Comparison of ENCODE assay signal across 9 mouse cellular contexts in the genomic region with DNA sequence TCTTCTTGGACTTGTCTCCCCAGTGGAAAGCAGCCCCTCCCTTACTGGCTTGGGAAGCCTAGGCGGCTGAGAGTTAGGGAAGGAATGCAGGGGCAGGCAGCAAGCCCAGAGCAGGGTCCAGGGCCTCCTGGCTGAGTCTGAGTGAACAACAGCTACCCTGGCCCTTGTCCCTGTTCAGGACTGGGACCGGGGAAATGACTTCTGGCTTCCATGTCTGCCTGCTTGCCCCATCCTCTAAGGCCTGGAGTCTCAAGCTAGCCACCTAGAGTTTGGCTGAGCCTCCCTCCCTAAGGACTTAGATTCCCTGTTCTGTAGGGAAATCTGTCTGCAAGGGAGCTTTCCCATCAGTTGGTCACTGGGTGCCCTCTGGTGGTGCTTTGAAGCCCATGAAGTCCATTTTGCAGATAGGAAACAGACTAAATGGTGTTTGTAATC. TPM values are rescaled to one million over a fixed set of nuclear protein-coding genes. Genes with fewer than 3 reads are reported as not detected.
A peak's percentile ranks its signal among the peaks of the same experiment; 100 is the strongest.
DNase-seq lines count a peak whose midpoint lies in the region; ATAC-seq and TF ChIP-seq lines count a peak whose summit lies in the region.
"Had no signal": no experiment of that assay in that cellular context is flagged by ENCODE, and none has a peak within 500 bp of the region (broad histone marks: within the 10 kb centered on the region; RNA-seq: fewer than 3 reads in every experiment).

No protein-coding gene starts in this region.

- no peaks in the 10 kb centered on the region for H3K9me3 ChIP-seq in forebrain, embryonic 14.5 days (replicated peaks; ENCODE audit: control insufficient read depth, low read length)
- H3K9me3 ChIP-seq in forebrain, embryonic 16.5 days (ENCODE audit: control insufficient read depth, low read length) = peaks cover 6% of the 10 kb centered on the region
- H3K9me3 ChIP-seq in stomach, postnatal 0 days (ENCODE audit: control insufficient read depth, low read length) = no peaks in the 10 kb centered on the region

- TF ChIP-seq CTCF in stomach, postnatal 0 days (IDR thresholded peaks at IDR 0.05; ENCODE audit: low read depth) = peak; percentile 97

- no peak overlapping the region for H3K4me2 ChIP-seq in forebrain, embryonic 14.5 days (ENCODE audit: low read length)
- no peak overlapping the region for H3K4me2 ChIP-seq in forebrain, embryonic 16.5 days (ENCODE audit: low read length)
- H3K4me2 ChIP-seq in stomach, postnatal 0 days (replicated peaks; ENCODE audit: low read depth) = peak overlapping the region; percentile 95

- 16% methylated on average over 2 of the region's 2 CpGs for WGBS in forebrain, embryonic 14.5 days
- 25% methylated on average over 2 of the region's 2 CpGs for WGBS in forebrain, embryonic 16.5 days
- WGBS in stomach, postnatal 0 days = 4% methylated on average over 2 of the region's 2 CpGs

- DNase-seq in forebrain, embryonic 14.5 days (ENCODE audit: low spot score) = peak; percentile 80
- peak; percentile 93 for DNase-seq in NIH3T3 (ENCODE audit: low read depth)
- DNase-seq in embryo, embryonic 11 days = peak; percentile 80
- DNase-seq in heart, postnatal 36 days = peak; percentile 76 to 78
- peak; percentile 65 to 80 for DNase-seq in layer of hippocampus, postnatal 14 days (ENCODE audit: low spot score in 2 of 2)
- peak; percentile 89 for DNase-seq in lung, postnatal 25 days (ENCODE audit: low spot score)
- peak; percentile 77 for DNase-seq in stomach, postnatal 0 days (ENCODE audit: low spot score)

- H3K36me3 ChIP-seq in forebrain, embryonic 14.5 days (ENCODE audit: control insufficient read depth, insufficient read depth, low read length) = peaks cover 6% of the 10 kb centered on the region
- 0 out of 2 replicates have a peak, but pooled peaks cover 4% of the 10 kb centered on the region for H3K36me3 ChIP-seq in forebrain, embryonic 16.5 days (ENCODE audit: control insufficient read depth, insufficient read depth)
- peaks cover 13% of the 10 kb centered on the region for H3K36me3 ChIP-seq in stomach, postnatal 0 days (ENCODE audit: control insufficient read depth, insufficient read depth, low read length)

- ATAC-seq in forebrain, embryonic 14.5 days = peak; percentile 38; the same call in 1 of the 2 replicates
- ATAC-seq in forebrain, embryonic 16.5 days = no peak; the same call in 1 of the 2 replicates
- no peak for ATAC-seq in stomach, postnatal 0 days (ENCODE audit: low FRiP score, low TSS enrichment)

- H3K27ac ChIP-seq in forebrain, embryonic 14.5 days (ENCODE audit: low read depth, low read length) = no peak overlapping the region
- H3K27ac ChIP-seq in forebrain, embryonic 16.5 days (ENCODE audit: low read length) = no peak overlapping the region
- peak overlapping the region; percentile 24; the same call in 1 of the 2 replicates for H3K27ac ChIP-seq in stomach, postnatal 0 days (replicated peaks)

- no peak overlapping the region for H3K9ac ChIP-seq in forebrain, embryonic 14.5 days (ENCODE audit: low read length)
- no peak overlapping the region for H3K9ac ChIP-seq in forebrain, embryonic 16.5 days (replicated peaks; ENCODE audit: low read depth, low read length)
- no peak overlapping the region; the same call in 1 of the 2 replicates for H3K9ac ChIP-seq in stomach, postnatal 0 days (ENCODE audit: low read length)

- peaks cover 8% of the 10 kb centered on the region; the same call in 1 of the 2 replicates for H3K27me3 ChIP-seq in forebrain, embryonic 14.5 days (replicated peaks; ENCODE audit: control insufficient read depth, insufficient read depth, low read length)
- H3K27me3 ChIP-seq in forebrain, embryonic 16.5 days (replicated peaks; ENCODE audit: control insufficient read depth, insufficient read depth, low read length) = peaks cover 14% of the 10 kb centered on the region
- H3K27me3 ChIP-seq in stomach, postnatal 0 days (ENCODE audit: control insufficient read depth, insufficient read depth, low read length) = no peaks in the 10 kb centered on the region

- H3K4me3 ChIP-seq in forebrain, embryonic 14.5 days (ENCODE audit: low read depth, low read length) = no peak overlapping the region
- no peak overlapping the region for H3K4me3 ChIP-seq in forebrain, embryonic 16.5 days (replicated peaks; ENCODE audit: low read length)
- no peak overlapping the region for H3K4me3 ChIP-seq in stomach, postnatal 0 days (ENCODE audit: low read depth, low read length)

- intact Hi-C loops in heart, postnatal 36 days (cut with DNase I) = loop anchor here (1.0 kb wide), 2 partner anchors 59 to 84 kb away; a partner anchor contains a TSS

- no peaks in the 10 kb centered on the region for H3K4me1 ChIP-seq in forebrain, embryonic 14.5 days (ENCODE audit: control insufficient read depth, insufficient read depth, low read length)
- H3K4me1 ChIP-seq in forebrain, embryonic 16.5 days (replicated peaks; ENCODE audit: control insufficient read depth, insufficient read depth, low read length) = peaks cover 8% of the 10 kb centered on the region
- H3K4me1 ChIP-seq in stomach, postnatal 0 days (replicated peaks; ENCODE audit: control insufficient read depth, insufficient read depth) = no peaks in the 10 kb centered on the region

- no peak for TF ChIP-seq EP300 in stomach, postnatal 0 days (optimal IDR thresholded peaks at IDR 0.05)

RNA-seq across cellular contexts. Expression of a gene that starts 1.3 kb away (rescaled TPM):
- 1.6 and 1.8 TPM in 2 replicates for polyA plus RNA-seq in forebrain, embryonic 14.5 days (2014; fragmentation: Nextera tagmentation; extraction: Ambion mirVana)
- 2.3 TPM in 2 replicates for polyA plus RNA-seq in forebrain, embryonic 16.5 days (2015; fragmentation: Nextera tagmentation; extraction: Ambion mirVana)
- total RNA-seq in heart, postnatal 36 days (2021) = 1 to 10 TPM; 5.2 to 5.5 TPM
- 1 to 10 TPM; 6.3 to 9.1 TPM for total RNA-seq in layer of hippocampus, postnatal 14 days (2021)
- polyA plus RNA-seq in stomach, postnatal 0 days (2015; fragmentation: Nextera tagmentation; extraction: Ambion mirVana) = 9.6 and 9.7 TPM in 2 replicates

RNA-seq across cellular contexts. Expression of a gene that starts 16.9 kb away (rescaled TPM):
- 0.14 TPM in 1 of 2 replicates, not detected in the other for polyA plus RNA-seq in forebrain, embryonic 14.5 days (2014; fragmentation: Nextera tagmentation; extraction: Ambion mirVana)
- 0.10 TPM in 1 of 2 replicates, not detected in the other for polyA plus RNA-seq in forebrain, embryonic 16.5 days (2015; fragmentation: Nextera tagmentation; extraction: Ambion mirVana)
- total RNA-seq in heart, postnatal 36 days (2021) = not detected
- not detected for total RNA-seq in layer of hippocampus, postnatal 14 days (2021)
- polyA plus RNA-seq in stomach, postnatal 0 days (2015; fragmentation: Nextera tagmentation; extraction: Ambion mirVana) = 0.05 and 0.11 TPM in 2 replicates

RNA-seq across cellular contexts. Expression of a gene that starts 32.7 kb away (rescaled TPM):
- 13.3 and 18.3 TPM in 2 replicates for polyA plus RNA-seq in forebrain, embryonic 14.5 days (2014; fragmentation: Nextera tagmentation; extraction: Ambion mirVana)
- polyA plus RNA-seq in forebrain, embryonic 16.5 days (2015; fragmentation: Nextera tagmentation; extraction: Ambion mirVana) = 29.1 and 33.4 TPM in 2 replicates
- 10 to 100 TPM in 1 of 2 experiments, 1 to 10 TPM in 1; 8.6 to 11.2 TPM for total RNA-seq in heart, postnatal 36 days (2021)
- total RNA-seq in layer of hippocampus, postnatal 14 days (2021) = 10 to 100 TPM; 29.4 to 30.6 TPM
- 35.1 and 38.5 TPM in 2 replicates for polyA plus RNA-seq in stomach, postnatal 0 days (2015; fragmentation: Nextera tagmentation; extraction: Ambion mirVana)

RNA-seq across cellular contexts. Expression of a gene that starts 38.0 kb away (rescaled TPM):
- polyA plus RNA-seq in forebrain, embryonic 14.5 days (2014; fragmentation: Nextera tagmentation; extraction: Ambion mirVana) = not detected in 2 replicates
- 0.05 TPM in 1 of 2 replicates, not detected in the other for polyA plus RNA-seq in forebrain, embryonic 16.5 days (2015; fragmentation: Nextera tagmentation; extraction: Ambion mirVana)
- total RNA-seq in heart, postnatal 36 days (2021) = under 1 TPM; 0.16 to 0.50 TPM
- under 1 TPM; 0.69 to 0.78 TPM for total RNA-seq in layer of hippocampus, postnatal 14 days (2021)
- 0.61 and 1.1 TPM in 2 replicates for polyA plus RNA-seq in stomach, postnatal 0 days (2015; fragmentation: Nextera tagmentation; extraction: Ambion mirVana)
- polyA plus RNA-seq: neural tube, embryonic 14.5 days had no signal

RNA-seq across cellular contexts. Expression of a gene that starts 59.2 kb away (rescaled TPM):
- 51.5 and 59.3 TPM in 2 replicates for polyA plus RNA-seq in forebrain, embryonic 14.5 days (2014; fragmentation: Nextera tagmentation; extraction: Ambion mirVana)
- 59.4 and 60.6 TPM in 2 replicates for polyA plus RNA-seq in forebrain, embryonic 16.5 days (2015; fragmentation: Nextera tagmentation; extraction: Ambion mirVana)
- 10 to 100 TPM; 32.7 to 36.7 TPM for total RNA-seq in heart, postnatal 36 days (2021)
- 10 to 100 TPM; 68.8 to 72.5 TPM for total RNA-seq in layer of hippocampus, postnatal 14 days (2021)
- 16.0 and 16.5 TPM in 2 replicates for polyA plus RNA-seq in stomach, postnatal 0 days (2015; fragmentation: Nextera tagmentation; extraction: Ambion mirVana)
